Mouse (Mus musculus) urinary bladder, postnatal 14 days (tissue): ENCODE data around the gene Pdzd2.

Source experiments
- DNase-seq: peaks from one replicate; pipeline ENCODE4 v3.0.0; 2021; ENCODE audit warnings: low spot score

The Pdzd2 gene

GRCm38 (mm10) chr15:12667760-12668520, 71.8 kb downstream of the Pdzd2 start:
- DNase-seq: no peak

GRCm38 (mm10) chr15:12665946-12666345, 73.8 kb downstream of the Pdzd2 start:
- DNase-seq: no peak

GRCm38 (mm10) chr15:12663351-12663750, 76.4 kb downstream of the Pdzd2 start:
- no peak for DNase-seq

GRCm38 (mm10) chr15:12660320-12660719, 79.4 kb downstream of the Pdzd2 start:
- DNase-seq: no peak

GRCm38 (mm10) chr15:12655959-12656662, 83.6 kb downstream of the Pdzd2 start:
- DNase-seq: no peak

GRCm38 (mm10) chr15:12655316-12655715, 84.4 kb downstream of the Pdzd2 start:
- no peak for DNase-seq

GRCm38 (mm10) chr15:12652336-12653031, 87.2 kb downstream of the Pdzd2 start:
- no peak for DNase-seq

GRCm38 (mm10) chr15:12650236-12650635, 89.5 kb downstream of the Pdzd2 start:
- no peak for DNase-seq

GRCm38 (mm10) chr15:12649674-12650073, 90.0 kb downstream of the Pdzd2 start:
- DNase-seq: no peak

GRCm38 (mm10) chr15:12649131-12649530, 90.6 kb downstream of the Pdzd2 start:
- no peak for DNase-seq

- no peak for DNase-seq
Observed at GRCm38 (mm10) chr15:12640755-12641154, 99.0 kb downstream of the Pdzd2 start.

GRCm38 (mm10) chr15:12639776-12640175, 99.9 kb downstream of the Pdzd2 start:
- DNase-seq: no peak

- DNase-seq: no peak
Observed at GRCm38 (mm10) chr15:12639181-12639580, 100.5 kb downstream of the Pdzd2 start.

- DNase-seq: no peak
Observed at GRCm38 (mm10) chr15:12638370-12639030, 101.2 kb downstream of the Pdzd2 start.

GRCm38 (mm10) chr15:12637511-12637910, 102.2 kb downstream of the Pdzd2 start:
- no peak for DNase-seq

- no peak for DNase-seq
Observed at GRCm38 (mm10) chr15:12636386-12636785, 103.3 kb downstream of the Pdzd2 start.

GRCm38 (mm10) chr15:12634921-12635320, 104.8 kb downstream of the Pdzd2 start:
- DNase-seq: no peak

- DNase-seq: no peak
Observed at GRCm38 (mm10) chr15:12629164-12629563, 110.6 kb downstream of the Pdzd2 start.

- DNase-seq: no peak
Observed at GRCm38 (mm10) chr15:12628451-12628850, 111.3 kb downstream of the Pdzd2 start.

GRCm38 (mm10) chr15:12626930-12627329, 112.8 kb downstream of the Pdzd2 start:
- no peak for DNase-seq

GRCm38 (mm10) chr15:12626166-12626565, 113.6 kb downstream of the Pdzd2 start:
- no peak for DNase-seq

- no peak for DNase-seq
Observed at GRCm38 (mm10) chr15:12625524-12625923, 114.2 kb downstream of the Pdzd2 start.
